Mouse (Mus musculus) midbrain, postnatal 0 days (tissue): Measurements from ENCODE around the gene B3galt4. TPM values are rescaled to one million over a fixed set of nuclear protein-coding genes. Genes with fewer than 3 reads are reported as not detected.

ENCODE experiments used
- ATAC-seq: fragments of 200-750 bp; cut with Nextera tagmentation; 2 replicates; pipeline ENCODE4 v1.8.0; 2017; ENCODE audit warnings: moderate number of reproducible peaks, mild to moderate bottlenecking, moderate TSS enrichment, moderate library complexity; ENCODE audit not compliant: low FRiP score
- DNase-seq: peaks from one replicate; pipeline ENCODE4 v3.0.0-alpha.2; 2015; ENCODE audit warnings: low spot score
- H3K27ac ChIP-seq: fragments of 300-500 bp; sonication (generic); 2 replicates; pipeline ENCODE4 v1.5.1; 2014; ENCODE audit warnings: low read depth, mild to moderate bottlenecking, low read length, mixed read lengths
- H3K27me3 ChIP-seq: fragments of 300-500 bp; sonication (generic); 2 replicates; pipeline ENCODE4 v1.6.1; 2014; ENCODE audit warnings: low read length, control low read depth, mixed read lengths; ENCODE audit not compliant: insufficient read depth
- H3K36me3 ChIP-seq: fragments of 300-500 bp; sonication (generic); 2 replicates; pipeline ENCODE4 v1.6.1; 2014; ENCODE audit warnings: low read length, control low read depth, mixed read lengths; ENCODE audit not compliant: insufficient read depth
- H3K4me1 ChIP-seq: fragments of 300-500 bp; sonication (generic); 2 replicates; pipeline ENCODE4 v1.6.1; 2014; ENCODE audit warnings: mild to moderate bottlenecking, control low read depth, antibody characterized with exemption, low read length, mixed read lengths; ENCODE audit not compliant: insufficient read depth
- H3K4me2 ChIP-seq: fragments of 300-500 bp; sonication (generic); 2 replicates; pipeline ENCODE4 v1.6.1; 2014; ENCODE audit warnings: low read depth, mild to moderate bottlenecking, low read length, mixed read lengths; ENCODE audit not compliant: poor library complexity, severe bottlenecking
- H3K4me3 ChIP-seq: fragments of 300-500 bp; sonication (generic); 2 replicates; pipeline ENCODE4 v1.5.1; 2014; ENCODE audit warnings: low read depth, mild to moderate bottlenecking, low read length, moderate library complexity
- H3K9ac ChIP-seq: fragments of 300-500 bp; sonication (generic); replicated peaks from 2 replicates; pipeline ENCODE4 v1.6.1; 2014; ENCODE audit warnings: mild to moderate bottlenecking, low read length, moderate library complexity, mixed read lengths; ENCODE audit not compliant: poor library complexity, severe bottlenecking
- H3K9me3 ChIP-seq: fragments of 300-500 bp; sonication (generic); 2 replicates; pipeline ENCODE4 v1.6.1; 2016; ENCODE audit warnings: low read length, control low read depth
- CTCF ChIP-seq: IDR thresholded peaks from 2 replicates; pipeline ENCODE4 v1.5.1; 2016; ENCODE audit warnings: antibody characterized with exemption, mild to moderate bottlenecking
- WGBS: fragments of 180-500 bp; shearing (Covaris S2); extraction: QIAGEN DNeasy Blood & Tissue Kit; methylation state at CpG from one replicate; pipeline ENCODE4 v1.1.7; 2014; 5-methylcytosine and 5-hydroxymethylcytosine counted together
- polyA plus RNA-seq: library from polyadenylated mRNA; unstranded; fragments of >200 nt; fragmentation: Nextera tagmentation; extraction: Ambion mirVana; gene quantifications from 2 replicates; pipeline ENCODE4 v1.2.1, GENCODE M21; 2015
- total RNA-seq: library from RNA; depleted of rRNA; stranded (reverse); fragments of >200 nt; gene quantifications from 2 replicates; pipeline ENCODE4 v1.2.3, GENCODE M21; 2014; rRNA removed

B3galt4 gene
- total and polyA plus RNA-seq, 2 experiments from 2014 or later, result 11.1 to 14.1 TPM

DNA sequence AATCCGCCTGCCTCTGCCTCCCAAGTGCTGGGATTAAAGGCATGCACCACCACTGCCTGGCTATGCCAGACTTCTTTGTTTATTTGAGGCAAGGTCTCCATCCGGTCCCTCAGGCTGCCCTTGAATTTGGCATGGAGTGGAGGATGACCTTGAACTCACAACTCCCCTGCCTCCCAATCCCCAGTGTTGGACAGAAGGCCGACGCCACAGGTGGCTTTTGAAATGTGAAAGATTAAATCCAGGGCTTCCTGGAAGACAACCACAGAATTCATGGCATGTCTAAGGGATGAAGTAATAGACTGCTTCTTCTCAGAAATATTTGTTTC lies 50.3 kb downstream of the B3galt4 start:
- Histone ChIP-seq H3K36me3 (no peaks in the 10 kb centered on the region), H3K4me2 (no peak overlapping the region), H3K27me3 (no peaks in the 10 kb centered on the region), H3K4me1 (no peaks in the 10 kb centered on the region), H3K9me3 (no peaks in the 10 kb centered on the region), H3K27ac (no peak overlapping the region), H3K4me3 (no peak overlapping the region), H3K9ac (no peak overlapping the region)
- DNase-seq (no peak), ATAC-seq (no peak)
- 90% methylated on average over 4 of the region's 4 CpGs for WGBS
- TF ChIP-seq CTCF, result no peak

DNA sequence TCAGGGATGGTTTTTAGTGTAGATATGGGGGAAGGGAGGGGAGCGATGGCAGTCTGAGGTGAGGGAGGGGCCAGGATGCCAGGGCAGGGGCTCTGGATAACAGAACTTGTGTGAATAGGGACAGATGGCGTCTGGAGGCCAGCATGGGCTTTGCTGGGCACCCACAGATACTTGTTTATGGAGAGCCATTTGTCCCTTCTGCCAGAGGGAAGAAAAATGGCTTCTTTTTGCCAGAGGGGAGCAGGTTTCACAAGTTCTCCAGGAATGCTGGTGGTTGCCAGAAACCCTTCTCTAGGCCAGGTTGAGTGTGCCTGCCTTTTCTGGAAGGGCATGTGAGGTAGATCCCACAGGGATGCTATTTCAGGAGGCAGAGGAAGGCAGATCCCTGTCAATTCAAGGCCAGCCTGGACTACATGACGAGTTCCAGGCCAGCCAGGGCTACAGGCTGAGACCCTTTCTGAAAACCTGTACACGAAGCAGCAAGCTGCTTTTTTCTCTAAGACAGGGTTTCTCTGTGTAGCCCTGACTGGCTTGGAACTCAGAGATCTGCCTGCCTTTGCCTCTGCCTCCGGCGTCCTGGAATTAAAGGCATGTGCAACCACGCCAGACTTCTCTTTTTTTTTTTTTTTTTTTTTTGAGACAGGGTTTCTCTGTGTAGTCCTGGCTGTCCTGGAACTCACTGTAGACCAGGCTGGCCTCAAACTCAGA lies 50.9 kb downstream of the B3galt4 start:
- Histone ChIP-seq H3K4me1 (no peaks in the 10 kb centered on the region), H3K36me3 (no peaks in the 10 kb centered on the region), H3K4me2 (no peak overlapping the region), H3K27ac (no peak overlapping the region), H3K4me3 (no peak overlapping the region), H3K9me3 (no peaks in the 10 kb centered on the region), H3K27me3 (no peaks in the 10 kb centered on the region), H3K9ac (no peak overlapping the region)
- ATAC-seq, result no peak
- TF ChIP-seq CTCF, result no peak
- no peak for DNase-seq
- 78% methylated on average over 7 of the region's 7 CpGs for WGBS

Other genes with a start within 250 kb of the B3galt4 start
Only the 30 nearest of the 32 such genes appear.
- 90.1 and 100 TPM in 2 replicates for gene March2, start 232.8 kb downstream of the B3galt4 start, total RNA-seq
- gene March2, start 232.8 kb downstream of the B3galt4 start, polyA plus RNA-seq, result 65.2 and 65.9 TPM in 2 replicates
- 120 and 158 TPM in 2 replicates for gene Rab11b, start 191.0 kb downstream of the B3galt4 start, total RNA-seq
- gene Rab11b, start 191.0 kb downstream of the B3galt4 start, polyA plus RNA-seq, result 607 and 619 TPM in 2 replicates
- gene Angptl4, start 169.7 kb downstream of the B3galt4 start, total RNA-seq, result 21.4 and 22.5 TPM in 2 replicates
- gene Angptl4, start 169.7 kb downstream of the B3galt4 start, polyA plus RNA-seq, result 27.5 and 33.5 TPM in 2 replicates
- gene Kank3, start 141.0 kb downstream of the B3galt4 start, total RNA-seq, result 19.8 and 38.4 TPM in 2 replicates
- 46.2 and 50.0 TPM in 2 replicates for gene Kank3, start 141.0 kb downstream of the B3galt4 start, polyA plus RNA-seq
- gene Rps28, start 126.9 kb downstream of the B3galt4 start, total RNA-seq, result 348 and 379 TPM in 2 replicates
- gene Rps28, start 126.9 kb downstream of the B3galt4 start, polyA plus RNA-seq, result 513 and 564 TPM in 2 replicates
- gene Ndufa7, start 126.9 kb downstream of the B3galt4 start, total RNA-seq, result 211 and 345 TPM in 2 replicates
- 501 and 560 TPM in 2 replicates for gene Ndufa7, start 126.9 kb downstream of the B3galt4 start, polyA plus RNA-seq
- gene Cd320, start 108.4 kb downstream of the B3galt4 start, total RNA-seq, result 24.4 and 26.7 TPM in 2 replicates
- 46.8 and 50.0 TPM in 2 replicates for gene Cd320, start 108.4 kb downstream of the B3galt4 start, polyA plus RNA-seq
- not detected in 2 replicates for gene Gm7029, start 77.7 kb downstream of the B3galt4 start, total RNA-seq
- gene Gm7029, start 77.7 kb downstream of the B3galt4 start, polyA plus RNA-seq, result not detected in 2 replicates
- gene Kifc1, start 60.8 kb downstream of the B3galt4 start, total RNA-seq, result 4.3 and 5.0 TPM in 2 replicates
- 1.4 and 2.2 TPM in 2 replicates for gene Kifc1, start 60.8 kb downstream of the B3galt4 start, polyA plus RNA-seq
- 0.22 and 0.33 TPM in 2 replicates for gene Platr17, start 46.4 kb downstream of the B3galt4 start, total RNA-seq
- gene Platr17, start 46.4 kb downstream of the B3galt4 start, polyA plus RNA-seq, result 1.4 and 1.5 TPM in 2 replicates
- gene Daxx, start 42.1 kb downstream of the B3galt4 start, total RNA-seq, result 52.3 and 55.7 TPM in 2 replicates
- 42.9 and 44.3 TPM in 2 replicates for gene Daxx, start 42.1 kb downstream of the B3galt4 start, polyA plus RNA-seq
- 41.4 and 44.4 TPM in 2 replicates for gene Tapbp, start 35.6 kb downstream of the B3galt4 start, total RNA-seq
- 29.0 and 29.1 TPM in 2 replicates for gene Tapbp, start 35.6 kb downstream of the B3galt4 start, polyA plus RNA-seq
- 44.3 and 50.9 TPM in 2 replicates for gene Zbtb22, start 35.6 kb downstream of the B3galt4 start, total RNA-seq
- 18.5 and 18.6 TPM in 2 replicates for gene Zbtb22, start 35.6 kb downstream of the B3galt4 start, polyA plus RNA-seq
- gene Rgl2, start 21.9 kb downstream of the B3galt4 start, total RNA-seq, result 81.8 and 83.0 TPM in 2 replicates
- gene Rgl2, start 21.9 kb downstream of the B3galt4 start, polyA plus RNA-seq, result 33.1 and 38.2 TPM in 2 replicates
- gene Pfdn6, start 11.1 kb downstream of the B3galt4 start, total RNA-seq, result 47.9 and 60.9 TPM in 2 replicates
- gene Pfdn6, start 11.1 kb downstream of the B3galt4 start, polyA plus RNA-seq, result 170 and 185 TPM in 2 replicates
- gene Wdr46, start 10.8 kb downstream of the B3galt4 start, total RNA-seq, result 14.3 and 15.7 TPM in 2 replicates
- 14.6 and 17.3 TPM in 2 replicates for gene Wdr46, start 10.8 kb downstream of the B3galt4 start, polyA plus RNA-seq
- 39.5 and 46.1 TPM in 2 replicates for gene Vps52, start 4.3 kb upstream of the B3galt4 start, total RNA-seq
- 65.8 and 68.6 TPM in 2 replicates for gene Vps52, start 4.3 kb upstream of the B3galt4 start, polyA plus RNA-seq
- gene Rps18, start 4.5 kb upstream of the B3galt4 start, total RNA-seq, result 742 and 975 TPM in 2 replicates
- 751 and 769 TPM in 2 replicates for gene Rps18, start 4.5 kb upstream of the B3galt4 start, polyA plus RNA-seq
- 19.0 and 21.2 TPM in 2 replicates for gene H2-K1, start 48.9 kb upstream of the B3galt4 start, total RNA-seq
- gene H2-K1, start 48.9 kb upstream of the B3galt4 start, polyA plus RNA-seq, result 17.0 and 22.2 TPM in 2 replicates
- 19.5 and 23.4 TPM in 2 replicates for gene Ring1, start 73.2 kb upstream of the B3galt4 start, total RNA-seq
- 17.3 and 19.5 TPM in 2 replicates for gene Ring1, start 73.2 kb upstream of the B3galt4 start, polyA plus RNA-seq
- 58.4 and 67.6 TPM in 2 replicates for gene H2-Ke6, start 76.6 kb upstream of the B3galt4 start, total RNA-seq
- gene H2-Ke6, start 76.6 kb upstream of the B3galt4 start, polyA plus RNA-seq, result 53.6 and 54.7 TPM in 2 replicates
- 170 and 229 TPM in 2 replicates for gene Slc39a7, start 80.2 kb upstream of the B3galt4 start, total RNA-seq
- gene Slc39a7, start 80.2 kb upstream of the B3galt4 start, polyA plus RNA-seq, result 152 and 156 TPM in 2 replicates
- 53.6 and 61.2 TPM in 2 replicates for gene Rxrb, start 80.3 kb upstream of the B3galt4 start, total RNA-seq
- gene Rxrb, start 80.3 kb upstream of the B3galt4 start, polyA plus RNA-seq, result 52.7 and 53.7 TPM in 2 replicates
- 17.9 and 24.3 TPM in 2 replicates for gene Col11a2, start 87.9 kb upstream of the B3galt4 start, total RNA-seq
- 4.1 and 4.6 TPM in 2 replicates for gene Col11a2, start 87.9 kb upstream of the B3galt4 start, polyA plus RNA-seq
- not detected in 2 replicates for gene H2-Oa, start 140.9 kb upstream of the B3galt4 start, total RNA-seq
- 0.23 TPM in 1 of 2 replicates, not detected in the other for gene H2-Oa, start 140.9 kb upstream of the B3galt4 start, polyA plus RNA-seq
- gene H2-DMa, start 168.1 kb upstream of the B3galt4 start, total RNA-seq, result 23.8 and 39.0 TPM in 2 replicates
- gene H2-DMa, start 168.1 kb upstream of the B3galt4 start, polyA plus RNA-seq, result 24.8 and 26.1 TPM in 2 replicates
- 219 and 233 TPM in 2 replicates for gene Brd2, start 171.1 kb upstream of the B3galt4 start, total RNA-seq
- 107 and 124 TPM in 2 replicates for gene Brd2, start 171.1 kb upstream of the B3galt4 start, polyA plus RNA-seq
- 0.16 and 0.47 TPM in 2 replicates for gene H2-DMb2, start 191.8 kb upstream of the B3galt4 start, total RNA-seq
- 1.4 and 1.6 TPM in 2 replicates for gene H2-DMb2, start 191.8 kb upstream of the B3galt4 start, polyA plus RNA-seq
- gene H2-DMb1, start 201.6 kb upstream of the B3galt4 start, total RNA-seq, result 0.47 and 4.7 TPM in 2 replicates
- 1.6 and 2.3 TPM in 2 replicates for gene H2-DMb1, start 201.6 kb upstream of the B3galt4 start, polyA plus RNA-seq
- gene Tap1, start 236.1 kb upstream of the B3galt4 start, total RNA-seq, result 7.1 and 16.5 TPM in 2 replicates
- gene Tap1, start 236.1 kb upstream of the B3galt4 start, polyA plus RNA-seq, result 7.7 and 8.3 TPM in 2 replicates